Mouse (Mus musculus): ENCODE measurements at regions not wholly inside any gene's neighbourhood (a gene's known extent, or its start where the extent isn't known, plus 50 kb on each side); places are given as distances from the start of the nearest gene placed in this dataset.
"Not testable (repeated sequence)": the region's sequence is repeated elsewhere in the genome, so short reads cannot be mapped to it uniquely, and the experiment has no call there.

DNA sequence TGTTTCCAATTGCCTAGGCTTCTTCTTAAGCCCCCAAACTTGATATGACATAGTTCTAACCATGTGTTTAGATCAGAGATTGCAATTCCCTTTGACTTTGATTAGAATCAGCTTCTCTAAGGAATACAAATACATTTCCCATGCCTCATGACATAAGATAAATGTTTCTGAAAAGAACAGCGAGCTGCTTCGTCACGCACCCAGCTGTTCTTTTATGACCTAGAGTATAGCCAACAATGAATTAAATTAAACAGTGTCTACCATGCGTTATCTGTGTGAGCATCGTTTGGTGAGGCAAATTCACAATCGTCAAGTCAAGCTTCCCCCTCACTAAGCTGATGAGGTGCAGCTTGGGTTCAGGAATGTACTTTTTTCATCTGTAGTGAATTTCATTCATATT, 261.8 kb upstream of the Dcbld2 start:
- in situ Hi-C loops (cut with MseI, MboI): no loop called here

DNA sequence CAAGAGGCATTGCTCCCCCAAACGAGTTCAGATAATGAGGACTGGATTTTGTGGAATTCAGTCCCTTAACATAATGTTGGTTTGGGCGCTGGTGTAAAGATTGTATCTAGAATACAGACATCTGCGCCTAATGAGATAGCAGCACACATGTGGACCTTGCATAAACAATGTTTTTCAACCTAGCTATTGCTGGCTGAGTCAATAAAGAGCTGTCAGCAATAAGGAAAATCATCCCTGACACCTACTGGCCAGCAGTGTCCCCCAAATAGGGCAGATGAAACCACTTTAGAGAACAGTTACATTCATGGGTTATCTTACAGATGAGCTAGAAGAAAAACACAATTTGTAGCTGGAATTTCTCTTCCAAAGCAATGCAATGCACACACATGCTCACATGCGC, 252.7 kb upstream of the Dcbld2 start:
- in situ Hi-C loops (cut with MseI, MboI): no loop called here

DNA sequence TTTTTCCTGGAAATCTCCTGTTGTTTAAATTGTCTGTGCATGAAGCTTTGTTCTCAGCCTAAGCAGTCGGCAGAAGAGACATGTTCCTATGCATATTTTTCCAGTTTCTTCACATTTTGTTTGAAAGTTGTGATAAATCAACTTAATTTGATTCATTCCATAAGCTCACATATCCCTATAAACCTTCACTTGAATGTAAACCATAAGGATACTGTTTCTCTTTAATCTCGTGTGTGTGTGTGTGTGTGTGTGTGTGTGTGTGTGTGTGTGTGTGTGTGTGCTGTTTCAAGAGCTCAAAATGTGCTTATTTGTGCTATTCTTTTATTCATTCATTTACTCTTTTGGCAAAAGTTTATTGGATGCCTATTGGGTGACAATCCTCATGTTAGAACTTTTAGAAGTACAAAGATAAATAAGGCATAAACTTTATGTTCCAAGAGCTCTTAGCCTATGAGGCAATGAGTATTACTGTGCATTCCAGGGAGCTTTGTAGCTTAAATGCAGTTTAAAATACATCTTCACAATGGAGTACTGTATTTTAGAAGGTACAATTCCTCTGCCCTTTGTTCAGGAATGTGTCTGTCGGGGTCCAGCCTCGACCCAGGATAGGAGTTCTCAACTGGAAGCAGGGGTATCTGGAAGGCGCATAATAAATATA, 229.4 kb upstream of the Dcbld2 start:
- in situ Hi-C loops (cut with MseI, MboI): no loop called here

DNA sequence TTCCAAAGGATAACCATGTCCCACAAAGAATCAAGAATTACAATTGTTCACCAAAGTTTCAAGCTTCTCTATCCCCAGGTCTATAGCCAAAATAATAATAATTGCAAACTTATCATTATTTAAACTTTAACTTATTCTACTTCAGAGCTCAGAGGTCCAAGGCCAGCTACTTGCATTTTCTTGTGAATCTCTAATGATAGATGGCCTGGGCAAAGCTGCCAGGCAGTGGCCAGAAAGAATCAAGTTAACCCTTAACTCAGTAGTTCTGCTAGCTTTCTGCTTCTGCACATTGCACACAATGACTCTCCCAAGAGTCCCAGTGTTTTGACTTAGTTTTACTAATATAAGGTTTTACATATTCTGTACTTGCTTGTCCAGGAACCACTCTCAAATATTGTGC, 228.3 kb upstream of the Dcbld2 start:
- in situ Hi-C loops (cut with MseI, MboI): not testable (repeated sequence)

DNA sequence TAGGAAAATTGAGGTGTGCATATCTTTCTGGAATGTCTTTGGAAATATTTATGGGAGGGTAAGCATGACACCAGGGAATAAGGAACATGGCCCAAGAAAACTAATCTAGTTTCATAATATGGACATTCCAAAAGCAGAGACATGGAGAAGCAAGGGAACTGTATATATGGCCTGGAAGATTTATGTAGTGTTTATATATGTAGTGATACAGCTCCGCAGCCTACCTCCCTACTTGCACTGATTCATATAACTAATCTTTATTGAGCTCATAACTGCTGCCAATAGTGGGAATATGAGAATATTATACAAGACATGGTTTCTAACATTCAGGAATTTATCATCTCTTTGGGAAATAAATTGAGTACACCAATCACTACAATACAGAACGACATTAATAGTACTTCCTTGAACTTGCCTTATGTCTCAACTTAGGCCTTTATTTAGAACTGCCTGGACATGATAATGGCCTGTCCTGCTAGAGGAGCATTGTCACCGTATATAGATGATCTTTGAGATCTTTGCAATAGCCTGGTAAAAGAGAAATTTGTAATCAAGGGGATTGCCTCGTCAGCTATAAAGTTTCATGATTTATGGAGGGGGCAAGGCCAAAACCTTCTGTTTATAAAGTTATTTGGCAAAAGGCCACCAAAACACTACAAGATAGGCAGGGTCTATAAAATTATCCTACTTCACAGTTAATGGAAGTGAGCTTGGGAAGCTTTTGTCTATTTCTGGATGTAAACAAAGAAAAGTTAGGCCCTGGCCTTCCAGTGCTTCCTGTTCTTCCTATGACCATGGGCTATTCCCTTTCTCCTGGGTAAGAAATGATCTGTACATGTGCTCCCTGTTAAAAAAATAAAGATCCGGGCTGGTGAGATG, 213.4 kb upstream of the Dcbld2 start:
- in situ Hi-C loops (cut with MseI, MboI): no loop called here

DNA sequence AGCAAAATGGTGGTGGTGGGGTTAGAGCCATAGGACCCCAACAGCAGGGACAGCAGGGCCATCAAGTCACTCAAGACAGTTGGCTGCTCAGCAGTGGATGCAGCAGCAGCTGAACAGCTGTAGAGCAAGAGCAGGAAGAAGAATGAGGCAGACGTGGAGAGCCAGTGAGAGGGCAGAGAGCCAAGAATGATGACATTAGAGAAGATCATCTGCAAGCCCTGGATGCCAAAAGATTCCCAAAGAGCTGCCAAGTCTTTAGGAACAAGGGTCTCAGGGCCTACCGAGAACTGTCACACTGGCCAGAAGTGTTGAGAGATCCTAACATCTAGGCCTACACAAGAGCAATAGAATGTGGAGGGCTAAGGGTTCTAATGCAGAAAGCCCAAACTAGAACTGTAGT, 196.4 kb upstream of the Dcbld2 start:
- in situ Hi-C loops (cut with MseI, MboI): no loop called here

DNA sequence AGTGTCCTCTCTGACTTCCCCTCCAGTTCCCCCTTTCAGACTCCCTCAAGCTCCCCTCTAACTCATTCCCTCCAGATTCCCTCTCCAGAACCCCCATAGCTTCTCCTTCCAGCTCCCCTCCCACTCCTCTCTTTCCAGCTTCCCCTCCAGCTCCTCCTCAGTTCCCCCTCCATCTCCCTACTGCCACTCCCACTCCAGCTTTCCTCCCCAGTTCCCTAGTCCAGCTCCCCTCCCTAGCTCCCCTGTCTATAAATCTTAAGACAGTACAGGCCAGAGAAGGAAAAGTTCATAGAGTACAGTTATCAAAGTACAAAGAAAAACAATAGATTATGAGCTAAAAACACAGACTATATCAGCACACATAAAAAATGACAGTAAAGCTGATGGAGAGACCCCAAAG, 173.6 kb upstream of the Dcbld2 start:
- in situ Hi-C loops (cut with MseI, MboI): no loop called here

DNA sequence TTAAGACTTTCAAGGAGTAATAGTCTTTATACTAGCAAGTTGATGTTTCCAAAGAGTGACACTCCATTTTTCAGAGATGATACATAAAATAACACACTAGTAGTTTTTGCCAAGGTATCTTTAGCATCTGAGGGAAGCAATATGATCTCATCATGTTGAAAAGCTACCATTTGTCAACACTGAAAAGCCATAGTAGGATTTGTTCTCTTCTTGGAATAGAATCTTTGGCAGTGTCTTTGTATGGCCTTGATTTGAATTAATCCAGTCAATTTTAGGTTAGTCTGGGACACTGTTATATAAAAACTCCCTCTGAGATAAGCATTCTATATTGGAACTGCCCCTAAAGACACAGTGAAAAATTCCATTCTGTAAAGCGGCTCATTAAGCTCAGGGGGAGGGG, 171.4 kb upstream of the Dcbld2 start:
- in situ Hi-C loops (cut with MseI, MboI): no loop called here

DNA sequence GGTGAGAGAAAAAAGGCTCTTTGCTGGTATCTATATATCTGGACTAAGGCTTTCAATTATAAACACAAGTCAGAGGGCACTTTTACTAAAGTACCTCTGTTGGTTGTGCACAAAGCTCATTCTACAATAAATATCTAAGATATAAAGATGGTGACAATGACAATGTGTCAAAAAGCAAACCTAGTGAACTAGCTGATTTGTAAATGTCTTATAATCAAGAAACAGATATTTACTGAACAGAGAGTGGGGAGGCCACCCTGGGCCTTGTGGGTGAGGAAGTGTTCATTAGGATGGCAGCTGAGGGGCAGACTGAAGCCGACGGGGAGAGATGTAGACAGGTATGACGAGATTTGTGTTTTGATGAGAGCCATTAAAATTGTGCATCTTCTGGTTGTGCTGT, 132.0 kb upstream of the Dcbld2 start:
- in situ Hi-C loops (cut with MseI, MboI): loop anchor here in 1 of 2 experiments (25.0 kb wide), 1 partner anchor 639 kb away; no protein-coding TSS in a partner anchor

DNA sequence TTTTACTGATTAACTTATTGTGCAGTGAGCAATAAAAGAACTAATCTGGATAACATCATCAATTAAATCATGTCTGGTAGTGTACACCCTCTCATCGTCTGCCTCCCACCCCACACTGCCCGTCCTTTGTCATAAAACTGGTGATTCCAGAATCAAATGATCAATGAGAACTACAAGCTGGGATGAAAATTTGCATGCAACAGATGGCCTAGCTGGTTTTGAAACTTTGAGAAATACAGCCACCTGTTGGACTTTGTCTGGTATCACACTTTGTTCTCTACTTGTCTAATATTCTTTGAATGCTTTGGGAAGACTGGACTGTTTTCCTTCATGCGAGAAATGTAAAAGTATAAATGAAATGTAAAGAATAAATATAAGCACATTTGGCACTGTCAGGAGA, 126.8 kb upstream of the Dcbld2 start:
- in situ Hi-C loops (cut with MseI, MboI): loop anchor here in 1 of 2 experiments (25.0 kb wide), 1 partner anchor 644 kb away; no protein-coding TSS in a partner anchor

DNA sequence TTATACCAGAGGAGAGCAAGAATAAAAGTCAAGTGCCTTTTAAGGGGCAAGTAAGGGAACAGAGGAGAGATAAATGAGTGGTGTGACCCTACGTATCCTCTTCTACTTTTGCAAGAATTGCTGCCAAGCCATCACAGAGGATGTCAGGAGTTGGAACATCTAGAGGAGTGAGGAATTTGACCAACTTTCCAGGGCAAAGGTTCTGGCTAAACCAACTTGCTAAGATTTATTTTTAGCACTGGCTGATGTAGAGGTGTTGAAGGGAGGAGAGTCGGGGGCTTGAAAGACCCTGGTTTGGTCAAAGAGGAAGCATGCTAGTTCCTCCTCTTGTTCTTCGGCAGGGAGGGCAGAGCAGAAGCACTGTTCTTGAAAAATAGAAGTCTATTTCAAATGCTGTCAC, 113.8 kb upstream of the Dcbld2 start:
- in situ Hi-C loops (cut with MseI, MboI): loop anchor here in 1 of 2 experiments (10.0 to 25.0 kb wide), 2 partner anchors 150 to 657 kb away; no protein-coding TSS in a partner anchor

DNA sequence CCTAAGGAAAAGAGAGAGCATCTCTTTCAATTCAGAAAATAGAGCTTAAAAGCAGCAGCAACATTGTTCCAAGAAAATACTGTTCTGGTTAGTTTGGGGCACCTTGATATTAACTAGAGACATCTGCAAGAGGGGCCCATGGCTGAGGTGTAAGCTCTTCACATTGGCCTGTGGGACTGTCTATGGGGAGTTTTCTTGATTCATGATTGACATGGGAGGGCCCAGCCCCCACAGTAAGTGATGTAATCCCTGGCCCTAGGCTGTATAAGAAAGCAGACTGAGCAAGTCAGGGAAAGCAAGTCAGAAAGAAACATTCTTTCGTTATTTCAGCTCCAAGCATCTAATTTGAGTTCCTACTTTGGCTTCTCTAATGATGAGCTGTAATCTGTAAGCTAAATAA, 113.1 kb upstream of the Dcbld2 start:
- in situ Hi-C loops (cut with MseI, MboI): loop anchor here (5.0 to 25.0 kb wide), 3 partner anchors 150 to 658 kb away; no protein-coding TSS in a partner anchor

DNA sequence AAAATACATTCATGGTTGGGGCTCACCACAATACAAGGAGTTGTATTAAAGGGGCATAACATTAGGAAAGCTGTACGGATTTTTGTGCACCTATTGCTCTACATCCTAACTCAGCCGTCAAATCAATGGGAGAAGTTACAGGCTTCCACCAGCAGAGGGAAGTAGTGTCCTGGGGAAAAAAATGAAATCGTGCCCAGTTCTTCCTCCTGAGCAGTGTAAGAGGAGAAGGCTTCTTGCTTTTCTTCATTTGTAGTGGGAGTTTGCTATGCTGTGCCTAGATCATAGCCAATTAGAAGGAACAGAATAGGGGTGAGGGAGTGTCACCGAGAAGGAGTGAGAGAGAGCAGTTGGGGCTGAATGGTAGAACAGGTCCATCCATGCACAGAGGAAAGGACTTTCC, 108.7 kb upstream of the Dcbld2 start:
- in situ Hi-C loops (cut with MseI, MboI): loop anchor here (5.0 to 25.0 kb wide), 3 partner anchors 145 to 662 kb away; no protein-coding TSS in a partner anchor

DNA sequence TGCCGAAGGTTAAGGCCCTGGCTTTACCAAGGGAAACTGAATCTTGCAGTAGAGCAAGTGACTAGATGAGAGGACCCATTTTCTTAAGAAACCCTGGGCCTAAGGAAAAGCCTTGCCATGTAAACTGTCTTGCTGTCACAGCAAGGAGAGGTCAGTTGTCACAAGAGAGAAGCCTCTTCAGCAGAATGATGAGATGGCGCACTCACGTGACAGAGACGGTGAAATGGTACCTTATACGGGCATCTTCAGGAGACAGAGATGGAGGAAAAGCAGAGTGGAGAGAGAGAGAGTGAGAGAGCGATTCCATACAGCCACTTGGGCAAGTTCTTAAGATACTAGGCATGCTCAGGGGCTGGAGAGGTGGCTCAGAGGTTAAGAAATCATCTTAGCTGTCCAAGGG, 108.1 kb upstream of the Dcbld2 start:
- in situ Hi-C loops (cut with MseI, MboI): no loop called here

DNA sequence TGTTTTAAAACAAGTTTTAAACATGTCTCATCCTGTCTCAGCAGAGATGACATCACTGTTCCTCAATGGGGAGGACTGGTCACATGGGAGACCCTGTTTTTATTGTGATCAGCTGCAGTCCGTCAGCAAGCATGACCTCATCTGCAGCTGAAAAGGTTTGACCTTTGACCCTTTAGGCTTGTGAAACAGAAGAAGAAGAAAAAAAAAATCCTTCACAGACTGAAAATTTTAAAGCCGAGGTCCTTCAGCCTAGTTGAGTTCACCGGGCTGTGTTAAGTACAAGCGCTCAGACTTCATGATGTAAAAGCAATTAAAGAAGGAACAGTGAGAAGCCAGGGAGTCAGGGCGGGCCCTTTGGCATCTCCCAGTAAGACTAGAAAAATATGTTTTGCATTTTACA, 104.7 kb upstream of the Dcbld2 start:
- in situ Hi-C loops (cut with MseI, MboI): no loop called here

DNA sequence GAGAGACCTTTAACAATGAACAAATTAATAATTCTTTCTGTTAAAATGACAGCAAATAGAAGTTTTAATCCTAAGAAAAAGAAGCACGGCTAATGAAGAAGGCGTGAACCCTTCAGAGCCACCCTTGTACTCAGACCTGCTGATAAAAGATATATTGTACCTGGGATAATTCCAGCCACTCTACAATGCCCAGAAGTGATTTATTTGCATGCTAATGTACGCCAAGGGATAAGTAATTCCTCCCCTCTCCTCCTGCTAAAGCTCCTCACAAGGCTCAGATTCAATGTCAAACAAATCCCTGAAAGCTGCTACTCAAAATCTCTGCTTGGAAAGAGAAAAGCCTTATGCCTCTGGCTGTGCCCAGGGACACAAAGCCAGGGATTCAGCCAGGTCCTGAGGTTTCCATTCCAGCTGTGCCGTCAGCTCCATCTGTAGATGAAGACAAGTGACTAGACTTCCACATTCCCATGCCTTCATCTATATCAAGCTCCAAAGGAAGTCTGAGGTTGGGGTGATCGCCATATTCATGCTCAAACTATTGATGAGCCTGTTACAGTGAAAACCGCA, 91.3 kb upstream of the Dcbld2 start:
- in situ Hi-C loops (cut with MseI, MboI): no loop called here

DNA sequence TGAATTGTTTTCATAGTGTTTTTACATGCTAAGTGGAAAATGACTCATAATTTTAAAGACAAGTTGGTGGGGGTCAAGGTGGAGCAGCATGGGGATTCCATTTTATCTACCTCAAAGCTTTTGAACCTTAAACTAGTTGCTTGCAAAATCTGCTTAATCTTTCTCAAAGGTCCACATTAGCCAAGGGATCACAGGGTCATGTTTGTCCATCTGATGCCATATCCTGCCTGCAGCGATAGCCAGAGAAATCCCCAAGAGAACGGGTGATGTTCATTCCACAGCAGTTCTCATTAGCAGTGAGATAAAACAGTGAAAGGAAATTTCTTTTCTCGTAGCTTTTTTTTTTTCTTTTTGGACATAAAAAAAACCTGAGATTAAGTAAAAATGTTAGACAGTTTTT, 77.2 kb upstream of the Dcbld2 start:
- in situ Hi-C loops (cut with MseI, MboI): no loop called here

DNA sequence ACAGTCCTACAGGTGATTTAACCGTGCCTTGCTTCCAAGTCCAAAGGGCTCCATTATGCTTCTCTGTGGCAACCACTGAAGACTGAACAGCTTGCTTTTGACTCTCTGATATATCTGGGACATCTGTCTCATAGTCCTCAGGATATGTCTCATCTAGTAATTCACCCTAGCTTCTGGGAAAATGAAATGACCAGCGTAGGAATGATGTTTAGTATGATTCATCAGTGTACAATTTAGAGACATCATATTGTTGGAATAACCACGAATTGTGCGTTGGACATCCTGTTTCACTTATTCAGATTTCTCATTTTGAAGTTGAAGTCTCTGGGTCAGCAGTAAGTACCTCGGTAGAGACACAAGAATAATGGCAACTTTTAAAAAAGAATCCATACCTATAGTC, 64.3 kb upstream of the Dcbld2 start:
- in situ Hi-C loops (cut with MseI, MboI): no loop called here

DNA sequence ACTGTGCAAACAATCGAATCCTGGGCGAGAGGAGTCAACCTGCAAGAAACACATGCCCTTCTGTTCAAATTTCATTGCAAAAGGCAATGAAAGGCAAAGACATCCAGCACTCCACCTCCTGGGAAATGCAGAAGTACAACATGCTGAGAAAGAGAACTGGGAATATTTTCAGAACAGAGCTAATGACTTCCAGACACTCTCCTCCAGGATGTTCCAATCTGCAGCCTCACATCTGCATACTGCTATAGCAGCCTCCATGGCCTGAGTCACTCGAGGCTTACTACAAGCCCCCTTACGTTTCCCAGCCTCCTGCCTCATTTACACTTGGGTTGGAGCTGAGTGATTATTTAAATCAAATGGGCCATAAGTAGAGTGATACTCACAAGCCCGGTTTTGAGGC, 58.9 kb upstream of the Dcbld2 start:
- in situ Hi-C loops (cut with MseI, MboI): no loop called here

DNA sequence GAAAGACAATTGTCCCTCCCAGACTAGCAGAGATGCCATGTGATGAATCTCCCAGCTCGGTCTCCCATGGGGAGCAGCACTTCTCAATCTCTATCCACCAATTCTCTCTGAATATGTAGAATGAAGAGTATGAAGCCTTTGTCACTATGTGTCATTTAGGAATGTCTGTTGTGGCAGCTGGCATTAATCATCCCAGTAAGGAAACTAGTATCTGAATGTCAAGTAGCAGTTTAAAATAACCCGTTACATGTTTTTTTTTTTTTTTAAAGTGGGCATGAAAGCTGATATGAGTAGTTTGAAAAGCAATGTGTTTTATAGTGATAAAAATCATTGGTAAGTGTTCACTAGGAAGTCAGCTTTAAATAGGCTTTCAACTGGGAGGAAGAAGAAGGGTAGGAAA, 58.4 kb upstream of the Dcbld2 start:
- in situ Hi-C loops (cut with MseI, MboI): no loop called here

DNA sequence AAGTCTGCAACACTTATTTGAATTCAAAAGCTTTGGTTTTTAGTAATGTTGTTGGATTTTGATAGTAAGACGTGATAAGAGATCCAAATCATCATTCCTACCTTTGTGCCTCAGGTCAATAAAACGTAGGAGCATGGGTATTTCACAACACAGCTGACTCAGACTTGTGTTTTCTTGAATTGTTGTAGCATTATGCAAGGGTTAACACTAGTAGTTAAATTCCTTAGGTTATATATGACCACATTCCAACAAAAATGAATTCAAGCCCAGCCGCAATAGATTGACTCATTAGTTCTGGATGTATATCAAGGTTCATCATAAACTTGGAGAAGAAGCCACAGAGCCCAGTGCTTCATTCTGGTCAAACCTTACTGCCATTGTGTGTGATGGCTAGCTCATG, 56.1 kb upstream of the Dcbld2 start:
- in situ Hi-C loops (cut with MseI, MboI): no loop called here

DNA sequence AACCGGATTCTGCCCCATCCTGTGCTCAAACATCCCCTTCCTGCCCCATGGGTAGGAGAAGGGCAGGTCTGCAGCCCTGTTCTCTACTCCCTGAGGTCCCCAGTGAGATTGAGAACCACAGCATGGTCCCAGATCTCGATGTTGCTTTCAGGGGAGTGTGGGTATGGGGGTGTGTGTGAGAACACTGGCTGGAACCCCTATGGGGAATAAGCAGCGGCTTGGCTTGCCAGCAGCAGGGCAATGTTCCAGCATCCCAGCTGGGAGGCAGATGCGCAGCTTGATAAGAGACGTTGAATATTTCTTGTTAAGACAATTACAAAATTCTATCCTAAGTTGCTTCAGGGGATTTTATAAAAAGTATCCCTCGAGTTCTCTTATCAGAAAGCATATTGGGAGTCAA, 53.7 kb upstream of the Dcbld2 start:
- in situ Hi-C loops (cut with MseI, MboI): no loop called here
